Mouse (Mus musculus): ENCODE measurements around the gene Apobec3.

The Apobec3 gene

GRCm38 (mm10) chr15:79891436-79892212 is at the start of gene Apobec3:
Gene Apobec3 (plus strand): TSS chr15:79891659.
- in situ Hi-C loops (cut with MboI, MseI) = no loop called here

- in situ Hi-C loops (cut with MboI, MseI) = no loop called here
Measured at GRCm38 (mm10) chr15:79842985-79843384, 48.5 kb upstream of the Apobec3 start.

GRCm38 (mm10) chr15:79845986-79846385 is 45.5 kb upstream of the Apobec3 start:
- in situ Hi-C loops (cut with MboI, MseI) = no loop called here

- in situ Hi-C loops (cut with MboI, MseI) = no loop called here
Measured at GRCm38 (mm10) chr15:79847100-79847499, 44.4 kb upstream of the Apobec3 start.

- in situ Hi-C loops (cut with MboI, MseI) = no loop called here
Measured at GRCm38 (mm10) chr15:79850143-79850542, 41.3 kb upstream of the Apobec3 start.

- in situ Hi-C loops (cut with MboI, MseI) = no loop called here
Measured at GRCm38 (mm10) chr15:79858979-79859378, 32.5 kb upstream of the Apobec3 start.

- in situ Hi-C loops (cut with MboI, MseI) = no loop called here
Measured at GRCm38 (mm10) chr15:79859821-79860220, 31.6 kb upstream of the Apobec3 start.

- in situ Hi-C loops (cut with MboI, MseI) = no loop called here
Measured at GRCm38 (mm10) chr15:79867260-79868002, 24.0 kb upstream of the Apobec3 start.

GRCm38 (mm10) chr15:79873545-79873944 is 17.9 kb upstream of the Apobec3 start:
- in situ Hi-C loops (cut with MboI, MseI) = no loop called here

GRCm38 (mm10) chr15:79873995-79874394 is 17.5 kb upstream of the Apobec3 start:
- in situ Hi-C loops (cut with MboI, MseI) = no loop called here

- in situ Hi-C loops (cut with MboI, MseI) = no loop called here
Measured at GRCm38 (mm10) chr15:79875261-79875995, 16.0 kb upstream of the Apobec3 start.

GRCm38 (mm10) chr15:79878725-79879136 is 12.7 kb upstream of the Apobec3 start:
- in situ Hi-C loops (cut with MboI, MseI) = no loop called here

- in situ Hi-C loops (cut with MboI, MseI) = no loop called here
Measured at GRCm38 (mm10) chr15:79879319-79879718, 12.1 kb upstream of the Apobec3 start.

GRCm38 (mm10) chr15:79880477-79880876 is 11.0 kb upstream of the Apobec3 start:
- in situ Hi-C loops (cut with MboI, MseI) = no loop called here

- in situ Hi-C loops (cut with MboI, MseI) = no loop called here
Measured at GRCm38 (mm10) chr15:79882623-79883267, 8.7 kb upstream of the Apobec3 start.

GRCm38 (mm10) chr15:79883352-79883822 is 8.1 kb upstream of the Apobec3 start:
- in situ Hi-C loops (cut with MboI, MseI) = no loop called here

GRCm38 (mm10) chr15:79884820-79885219 is 6.6 kb upstream of the Apobec3 start:
- in situ Hi-C loops (cut with MboI, MseI) = no loop called here

GRCm38 (mm10) chr15:79892213-79892541 is 718 bp downstream of the Apobec3 start:
- in situ Hi-C loops (cut with MboI, MseI) = no loop called here

- in situ Hi-C loops (cut with MboI, MseI) = no loop called here
Measured at GRCm38 (mm10) chr15:79892995-79893823, 1.8 kb downstream of the Apobec3 start.

- in situ Hi-C loops (cut with MboI, MseI) = no loop called here
Measured at GRCm38 (mm10) chr15:79893824-79894123, 2.3 kb downstream of the Apobec3 start.

- in situ Hi-C loops (cut with MboI, MseI) = no loop called here
Measured at GRCm38 (mm10) chr15:79894343-79894742, 2.9 kb downstream of the Apobec3 start.

All from T-helper 1 cell (primary cell).